Mouse (Mus musculus): ENCODE measurements around the gene Gm26602. TPM values are rescaled to one million over a fixed set of nuclear protein-coding genes. Genes with fewer than 3 reads are reported as not detected.
"Not testable (repeated sequence)": the region's sequence is repeated elsewhere in the genome, so short reads cannot be mapped to it uniquely, and the experiment has no call there.

Gene Gm26602
- polyA plus RNA-seq, 1 experiment from 2014 or later: 21.1 TPM

DNA sequence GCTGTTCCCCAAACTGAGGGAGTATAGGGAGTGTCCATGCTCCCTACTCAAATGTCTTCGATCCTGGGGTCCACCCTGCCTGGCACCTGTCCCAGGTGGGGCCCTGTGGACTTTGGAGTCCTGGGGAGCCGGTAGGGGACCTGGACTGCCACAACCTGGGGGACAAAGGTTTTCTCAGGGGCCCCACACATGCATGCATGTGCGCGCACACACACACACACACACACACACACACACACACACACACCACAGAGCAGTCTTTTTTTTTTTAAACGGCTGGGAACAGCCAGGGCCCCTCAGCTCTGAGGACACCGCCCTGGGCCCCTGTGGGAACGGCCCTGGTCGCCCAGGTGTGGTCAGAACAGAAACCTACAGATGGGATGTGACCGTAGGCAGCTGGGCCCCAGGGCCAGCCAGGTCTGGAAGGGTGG lies 32.8 kb downstream of the Gm26602 start:
- Histone ChIP-seq H3K9me3 (no peaks in the 10 kb centered on the region), H3K4me2 (replicated peaks) (no peak overlapping the region), H3K27ac (replicated peaks) (no peak overlapping the region), H3K36me3 (no peaks in the 10 kb centered on the region; the same call in 1 of the 2 replicates), H3K4me1 (peaks cover 12% of the 10 kb centered on the region), H3K4me3 (no peak overlapping the region), H3K27me3 (no peaks in the 10 kb centered on the region), H3K9ac (replicated peaks) (no peak overlapping the region)
- 74% methylated on average over 9 of the region's 9 CpGs for WGBS
- no peak for ATAC-seq (replicated peaks)

DNA sequence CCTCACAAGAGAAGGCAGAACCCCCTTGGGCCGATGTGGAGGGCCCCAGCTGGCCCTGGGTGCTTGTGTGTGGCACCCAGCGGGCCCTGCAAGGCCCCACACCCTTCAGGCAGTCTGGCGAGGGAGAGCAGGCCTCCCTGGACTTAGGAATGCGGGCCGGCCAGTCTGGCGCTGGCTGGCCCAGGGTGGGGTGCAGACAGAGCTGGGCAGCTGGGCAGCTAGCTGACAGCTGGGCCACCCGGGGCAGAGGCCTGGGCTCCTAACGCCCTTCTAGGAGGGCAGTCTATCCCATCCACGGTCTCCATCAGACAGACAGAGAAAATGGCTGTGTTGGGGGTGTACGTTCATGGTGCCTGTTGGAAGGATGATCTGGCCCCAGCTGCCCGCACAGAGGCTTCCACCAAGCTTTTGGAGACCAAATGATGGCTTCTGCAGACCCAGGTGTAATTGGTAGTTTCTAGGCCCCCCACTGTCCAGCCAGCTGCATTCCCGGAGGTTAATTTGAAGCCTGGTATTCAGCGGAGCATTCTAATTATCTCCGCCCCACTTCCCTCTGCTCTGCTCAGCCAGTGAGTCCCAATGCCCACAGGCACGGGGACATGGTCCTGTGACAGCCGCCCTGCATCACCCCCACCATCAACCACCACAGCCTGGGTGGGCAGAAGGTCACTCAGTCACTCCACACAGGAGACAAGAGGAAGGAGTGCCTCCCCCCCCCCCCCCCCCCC lies 35.0 kb downstream of the Gm26602 start:
- Histone ChIP-seq H3K4me1 (peaks cover 12% of the 10 kb centered on the region), H3K27me3 (no peaks in the 10 kb centered on the region), H3K27ac (replicated peaks) (peak overlapping the region; percentile 39), H3K9ac (replicated peaks) (no peak overlapping the region), H3K36me3 (peaks cover 2% of the 10 kb centered on the region; the same call in 1 of the 2 replicates), H3K4me2 (replicated peaks) (no peak overlapping the region), H3K4me3 (no peak overlapping the region), H3K9me3 (no peaks in the 10 kb centered on the region)
- WGBS: 15% methylated on average over 16 of the region's 16 CpGs
- ATAC-seq (replicated peaks): peak; percentile 57; the same call in 1 of the 2 replicates

DNA sequence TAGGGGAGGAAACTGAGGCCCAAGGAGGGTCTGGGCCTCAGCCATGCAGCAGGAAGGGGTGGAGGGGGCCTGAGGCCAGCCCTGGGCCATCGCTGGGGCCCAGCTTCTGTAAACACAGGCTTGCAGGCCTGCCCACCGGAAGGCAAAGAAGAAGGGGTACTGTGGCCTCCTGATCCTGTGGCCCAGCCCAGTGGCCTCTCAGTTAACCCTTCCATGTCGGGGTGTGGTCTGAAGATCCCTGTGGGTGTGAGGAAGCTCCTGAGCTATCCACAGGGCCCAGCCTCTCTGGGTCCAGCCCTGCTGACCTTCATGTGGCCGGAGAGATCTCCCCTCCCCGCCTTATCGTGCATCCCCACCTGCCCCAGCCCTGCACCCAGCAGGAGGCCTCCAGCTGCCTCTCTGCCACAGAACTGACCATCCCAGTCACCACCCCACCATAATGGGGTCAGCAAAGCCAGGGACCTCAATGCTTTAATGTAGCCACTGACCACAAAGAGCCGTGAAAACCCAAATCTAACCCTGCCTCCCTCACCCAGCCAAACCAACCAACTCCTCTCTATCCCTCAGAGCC lies 36.2 kb downstream of the Gm26602 start:
- Histone ChIP-seq H3K4me1 (peaks cover 12% of the 10 kb centered on the region), H3K4me3 (no peak overlapping the region), H3K9me3 (no peaks in the 10 kb centered on the region), H3K27ac (replicated peaks) (no peak overlapping the region), H3K36me3 (peaks cover 12% of the 10 kb centered on the region; the same call in 1 of the 2 replicates), H3K9ac (replicated peaks) (no peak overlapping the region; the same call in 1 of the 2 replicates), H3K27me3 (no peaks in the 10 kb centered on the region), H3K4me2 (replicated peaks) (no peak overlapping the region)
- 18% methylated on average over 7 of the region's 7 CpGs for WGBS
- ATAC-seq (replicated peaks): no peak

DNA sequence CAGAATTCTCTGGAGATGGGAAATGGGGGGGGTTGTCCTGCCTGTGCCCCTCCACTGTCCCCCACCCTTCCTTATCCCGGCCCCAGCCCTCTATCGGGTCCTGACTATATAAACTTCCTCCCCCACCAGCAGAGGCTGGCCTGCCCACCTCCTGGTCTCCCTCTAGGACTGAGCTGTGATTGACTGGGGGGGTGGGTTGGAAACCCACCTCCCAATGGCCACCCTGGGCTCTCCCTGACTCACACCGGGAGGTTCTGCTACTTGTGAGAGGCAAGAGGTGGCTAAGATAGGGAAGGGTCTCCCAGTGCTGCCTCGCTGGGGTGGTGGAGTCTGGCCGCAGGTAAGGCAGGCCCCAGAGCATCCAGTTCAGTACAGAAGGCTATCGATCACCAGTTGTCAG lies 36.8 kb downstream of the Gm26602 start:
- H3K27ac ChIP-seq (replicated peaks): no peak overlapping the region
- no peak for ATAC-seq (replicated peaks)
- WGBS: 82% methylated on average over 6 of the region's 6 CpGs

DNA sequence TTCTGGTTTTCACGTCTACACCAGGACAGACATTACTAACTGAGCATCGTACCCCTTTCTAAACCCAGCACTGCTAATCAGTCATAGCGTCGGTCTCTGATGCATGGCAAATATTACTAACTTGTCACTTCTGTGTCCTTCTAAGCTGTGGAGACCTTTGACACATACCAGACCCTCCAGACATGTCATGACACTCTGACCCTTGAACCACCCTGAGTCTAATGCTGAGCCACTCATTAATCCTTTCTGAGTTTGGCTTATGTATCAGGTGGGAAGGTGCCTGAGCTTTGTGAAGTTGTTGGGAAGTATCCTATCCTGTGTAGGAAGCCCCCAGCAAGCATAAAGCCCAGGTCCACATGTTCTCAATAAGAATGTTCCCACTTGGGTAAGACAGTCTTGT lies 39.2 kb downstream of the Gm26602 start:
- no peak overlapping the region for H3K4me2 ChIP-seq (replicated peaks)
- H3K27me3 ChIP-seq: no peaks in the 10 kb centered on the region
- H3K4me1 ChIP-seq: peaks cover 12% of the 10 kb centered on the region
- H3K4me3 ChIP-seq: no peak overlapping the region
- peaks cover 16% of the 10 kb centered on the region; the same call in 1 of the 2 replicates for H3K36me3 ChIP-seq
- H3K9me3 ChIP-seq: no peaks in the 10 kb centered on the region
- no peak for ATAC-seq (replicated peaks)
- no peak overlapping the region for H3K9ac ChIP-seq (replicated peaks)
- H3K27ac ChIP-seq (replicated peaks): no peak overlapping the region
- WGBS: 95% methylated on average over 4 of the region's 4 CpGs

More for the DNA sequence above, 36.8 kb downstream of the Gm26602 start:
- H3K36me3 ChIP-seq: peaks cover 12% of the 10 kb centered on the region; the same call in 1 of the 2 replicates
- no peak overlapping the region for H3K9ac ChIP-seq (replicated peaks)
- H3K27me3 ChIP-seq: no peaks in the 10 kb centered on the region
- H3K9me3 ChIP-seq: no peaks in the 10 kb centered on the region
- H3K4me2 ChIP-seq (replicated peaks): no peak overlapping the region
- H3K4me1 ChIP-seq: peaks cover 12% of the 10 kb centered on the region
- H3K4me3 ChIP-seq: no peak overlapping the region

DNA sequence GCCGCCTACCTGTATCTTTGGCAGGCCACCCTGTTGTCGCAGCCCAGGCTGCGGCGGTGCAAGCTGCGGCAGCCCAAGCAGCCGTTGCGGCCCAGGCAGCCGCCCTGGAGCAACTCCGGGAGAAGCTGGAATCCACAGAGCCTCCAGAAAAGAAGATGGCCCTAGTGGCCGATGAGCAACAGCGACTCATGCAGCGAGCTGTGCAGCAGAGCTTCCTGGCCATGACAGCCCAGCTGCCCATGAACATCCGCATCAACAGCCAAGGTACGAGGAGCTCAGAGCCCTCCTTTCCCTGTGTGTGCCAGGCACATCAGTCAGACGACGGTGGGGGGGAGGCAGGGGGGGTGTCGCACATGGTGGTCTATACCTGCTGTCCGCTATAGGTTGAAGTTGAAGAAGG lies 40.0 kb downstream of the Gm26602 start:
- H3K4me2 ChIP-seq (replicated peaks): no peak overlapping the region
- no peak overlapping the region for H3K9ac ChIP-seq (replicated peaks)
- H3K9me3 ChIP-seq: no peaks in the 10 kb centered on the region
- no peak overlapping the region for H3K4me3 ChIP-seq
- no peak overlapping the region for H3K27ac ChIP-seq (replicated peaks)
- H3K27me3 ChIP-seq: no peaks in the 10 kb centered on the region
- WGBS: 83% methylated on average over 18 of the region's 18 CpGs
- no peak for ATAC-seq (replicated peaks)
- H3K36me3 ChIP-seq: peaks cover 16% of the 10 kb centered on the region; the same call in 1 of the 2 replicates
- peaks cover 7% of the 10 kb centered on the region for H3K4me1 ChIP-seq

DNA sequence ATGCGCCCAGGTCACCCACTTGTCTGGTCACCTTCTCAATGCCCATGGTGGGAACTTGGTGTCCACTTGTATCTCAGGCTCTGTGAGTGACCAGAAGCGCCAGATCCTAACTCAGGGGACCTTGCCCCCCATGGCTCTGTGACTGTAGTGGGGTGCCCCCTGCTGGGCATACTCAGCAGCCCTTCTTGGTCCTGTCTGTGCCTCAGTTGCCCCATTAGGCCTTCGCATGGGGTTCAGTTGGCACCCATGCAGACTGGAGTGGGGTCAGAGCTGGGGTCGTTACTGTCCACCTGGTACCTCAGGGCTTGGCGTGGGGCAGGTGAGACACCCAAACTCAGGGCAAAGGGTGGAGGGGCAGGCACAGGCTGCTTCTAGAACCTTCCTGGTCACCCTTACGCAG lies 43.3 kb downstream of the Gm26602 start:
- no peak for ATAC-seq (replicated peaks)
- no peak overlapping the region for H3K4me2 ChIP-seq (replicated peaks)
- peaks cover 16% of the 10 kb centered on the region; the same call in 1 of the 2 replicates for H3K36me3 ChIP-seq
- H3K9me3 ChIP-seq: no peaks in the 10 kb centered on the region
- no peak overlapping the region for H3K27ac ChIP-seq (replicated peaks)
- no peaks in the 10 kb centered on the region for H3K4me1 ChIP-seq
- H3K9ac ChIP-seq (replicated peaks): no peak overlapping the region
- WGBS: 78% methylated on average over 6 of the region's 6 CpGs
- no peak overlapping the region for H3K4me3 ChIP-seq
- no peaks in the 10 kb centered on the region for H3K27me3 ChIP-seq

DNA sequence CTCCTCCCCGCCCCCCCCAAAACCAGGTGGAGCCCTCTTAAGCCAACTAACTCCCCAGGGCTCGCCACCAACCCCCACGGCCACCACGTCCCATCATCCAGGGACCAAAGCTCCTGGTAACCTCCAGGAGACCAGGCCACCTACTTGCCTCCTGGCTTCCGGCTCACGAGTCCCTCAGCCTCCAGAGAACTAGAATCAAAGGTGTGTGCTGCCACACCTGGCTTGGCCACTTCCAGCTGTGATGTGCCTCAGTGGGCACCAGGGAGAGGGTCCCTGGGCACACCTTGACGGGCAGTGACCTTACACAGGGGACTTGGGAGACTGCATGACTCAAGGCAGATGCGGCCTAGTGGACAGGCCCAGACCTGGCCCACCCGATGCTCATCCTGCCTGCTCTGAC lies 45.0 kb downstream of the Gm26602 start:
- Histone ChIP-seq H3K4me3 (no peak overlapping the region), H3K27me3 (no peaks in the 10 kb centered on the region), H3K27ac (replicated peaks) (no peak overlapping the region), H3K9me3 (no peaks in the 10 kb centered on the region), H3K36me3 (peaks cover 14% of the 10 kb centered on the region; the same call in 1 of the 2 replicates), H3K4me2 (replicated peaks) (no peak overlapping the region), H3K9ac (replicated peaks) (no peak overlapping the region), H3K4me1 (peaks cover 4% of the 10 kb centered on the region)
- 77% methylated on average over 9 of the region's 9 CpGs for WGBS
- ATAC-seq (replicated peaks): no peak

DNA sequence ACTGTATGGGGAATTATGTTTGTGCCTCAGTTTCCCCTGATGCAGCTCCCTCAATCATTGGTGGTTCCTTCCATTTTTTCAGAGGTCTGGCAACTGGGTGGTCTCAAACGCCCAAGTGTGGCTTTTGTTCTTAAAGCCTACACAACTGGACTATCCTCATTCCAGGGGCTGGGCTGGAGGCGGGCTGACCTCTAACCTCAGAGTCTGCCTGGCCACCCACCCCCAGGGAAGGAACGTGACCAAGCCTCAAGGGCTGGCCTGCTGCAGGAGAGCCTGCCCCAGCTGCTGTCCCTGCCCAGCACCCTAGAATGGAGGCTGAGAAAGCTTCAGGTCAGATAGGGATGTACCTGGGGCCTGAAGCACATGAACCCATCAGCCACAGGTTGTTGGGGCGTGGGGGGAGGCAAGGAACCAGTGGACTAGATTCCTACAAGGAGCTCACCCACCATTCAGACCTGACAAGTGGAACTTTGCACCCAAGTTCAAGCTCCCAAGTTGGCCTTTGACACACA lies 46.0 kb downstream of the Gm26602 start:
- no peak for ATAC-seq (replicated peaks)
- WGBS: 16% methylated on average over 4 of the region's 4 CpGs
- Histone ChIP-seq H3K27me3 (no peaks in the 10 kb centered on the region), H3K4me1 (peaks cover 10% of the 10 kb centered on the region), H3K9me3 (no peaks in the 10 kb centered on the region), H3K36me3 (peaks cover 5% of the 10 kb centered on the region; the same call in 1 of the 2 replicates), H3K4me3 (no peak overlapping the region), H3K4me2 (replicated peaks) (no peak overlapping the region), H3K27ac (replicated peaks) (no peak overlapping the region), H3K9ac (replicated peaks) (no peak overlapping the region)

DNA sequence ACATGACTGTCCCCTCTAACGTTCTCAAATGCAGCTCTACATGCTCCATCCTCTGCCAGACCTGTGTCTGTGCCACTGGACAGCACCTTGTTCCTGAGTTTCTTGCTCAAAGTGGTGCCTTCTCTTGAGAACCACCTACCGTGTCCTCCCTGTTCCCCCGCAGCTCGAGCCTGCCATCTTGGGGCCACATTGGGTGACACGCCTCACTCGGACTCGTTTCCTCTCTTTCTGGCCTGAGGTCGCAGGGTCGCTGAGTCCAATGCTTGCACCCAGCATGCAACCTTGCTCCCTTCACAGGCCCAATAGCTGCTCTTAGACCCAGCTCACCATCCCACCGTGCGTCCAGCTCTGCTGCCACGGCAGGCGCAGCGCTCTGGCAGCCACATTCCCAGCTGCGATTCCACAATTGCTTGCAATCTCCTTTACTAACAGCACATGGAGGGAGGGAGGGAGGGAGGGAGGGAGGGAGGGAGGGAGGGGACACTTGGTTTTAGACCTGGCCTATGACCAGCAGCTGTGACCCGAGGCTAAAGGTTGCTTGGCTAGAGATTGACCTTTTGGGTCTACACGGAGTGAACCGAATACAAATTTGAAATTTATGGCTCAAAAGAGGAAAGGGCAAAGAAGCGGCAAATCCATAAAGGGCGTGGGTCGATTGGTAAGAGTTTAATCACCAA lies 47.6 kb downstream of the Gm26602 start:
- Histone ChIP-seq H3K27me3 (no peaks in the 10 kb centered on the region), H3K9ac (replicated peaks) (no peak overlapping the region), H3K4me3 (no peak overlapping the region), H3K9me3 (no peaks in the 10 kb centered on the region), H3K27ac (replicated peaks) (no peak overlapping the region), H3K4me2 (replicated peaks) (no peak overlapping the region), H3K36me3 (peaks cover 12% of the 10 kb centered on the region), H3K4me1 (peaks cover 10% of the 10 kb centered on the region)
- no peak for ATAC-seq (replicated peaks)
- WGBS: 16% methylated on average over 21 of the region's 21 CpGs

DNA sequence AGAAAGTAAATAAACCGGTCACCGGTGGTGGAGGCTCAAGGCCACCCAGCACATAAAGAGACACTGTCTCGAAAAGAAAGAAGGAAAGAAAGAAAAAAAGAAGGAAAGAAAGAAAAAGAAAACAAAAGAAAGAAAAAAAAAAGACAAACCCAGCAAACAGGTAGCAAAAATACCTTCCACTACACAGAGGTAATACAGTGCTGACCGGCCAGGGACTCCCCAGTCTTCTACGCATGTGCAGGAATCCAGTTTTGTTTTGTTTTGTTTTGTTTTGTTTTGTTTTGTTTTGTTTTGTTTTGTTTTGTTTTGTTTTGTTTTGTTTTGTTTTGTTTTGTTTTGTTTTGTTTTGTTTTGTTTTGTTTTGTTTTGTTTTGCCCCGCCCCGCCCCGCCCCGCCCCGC lies 48.8 kb downstream of the Gm26602 start:
- Histone ChIP-seq H3K4me3 (peak overlapping the region; percentile 67), H3K4me1 (peaks cover 10% of the 10 kb centered on the region), H3K4me2 (replicated peaks) (peak overlapping the region; percentile 25; the same call in 1 of the 2 replicates), H3K36me3 (peaks cover 21% of the 10 kb centered on the region)
- 34% methylated on average over 10 of the region's 10 CpGs for WGBS
- not testable (repeated sequence) for H3K9me3 ChIP-seq; H3K27me3 ChIP-seq; H3K9ac ChIP-seq (replicated peaks); H3K27ac ChIP-seq (replicated peaks)
- ATAC-seq (replicated peaks): peak; percentile 49; the same call in 1 of the 2 replicates
